Mouse (Mus musculus) spleen, adult 2 months (tissue): ENCODE data around the gene Alpk3.

ENCODE experiments used
- CTCF ChIP-seq: fragments of 200-500 bp; IDR thresholded peaks from 2 replicates; pipeline ENCODE4 v1.5.1; 2011; ENCODE audit warnings: mild to moderate bottlenecking, inconsistent platforms; ENCODE audit not compliant: insufficient read depth, insufficient read length, insufficient replicate concordance; ENCODE audit errors: extremely low read depth
- POLR2A ChIP-seq: fragments of 200-500 bp; IDR thresholded peaks from 2 replicates; pipeline ENCODE4 v1.6.1; 2011; ENCODE audit warnings: low read depth, low read length, inconsistent platforms

- TF ChIP-seq CTCF, result no peak
- TF ChIP-seq POLR2A, result no peak
These were observed 1.3 kb downstream of the Alpk3 start for GRCm38 (mm10) chr7:81058712-81059154.
